Mouse (Mus musculus) spleen, postnatal 4 days (tissue): ENCODE data around the gene Gtf2e1.

Experiments
- DNase-seq, 2 experiments: peaks; one replicate each; pipeline ENCODE4 v3.0.0; 2022; ENCODE audit warnings: low spot score in 2 of 2

Gtf2e1 gene

GRCm38 (mm10) chr16:37478311-37479291 lies 61.0 kb downstream of the Gtf2e1 start:
- DNase-seq: no peak

GRCm38 (mm10) chr16:37472620-37473312 lies 66.8 kb downstream of the Gtf2e1 start:
- no peak for DNase-seq

GRCm38 (mm10) chr16:37469595-37469994 lies 70.0 kb downstream of the Gtf2e1 start:
- DNase-seq: no peak

GRCm38 (mm10) chr16:37463981-37464380 lies 75.6 kb downstream of the Gtf2e1 start:
- DNase-seq: no peak

GRCm38 (mm10) chr16:37462886-37463285 lies 76.7 kb downstream of the Gtf2e1 start:
- no peak for DNase-seq

GRCm38 (mm10) chr16:37461601-37462000 lies 78.0 kb downstream of the Gtf2e1 start:
- DNase-seq: no peak
